Mouse (Mus musculus) stomach, postnatal 0 days (tissue): Measurements from ENCODE around the gene Setd4.

Experiments used
- CTCF ChIP-seq: IDR thresholded peaks from 2 replicates; pipeline ENCODE4 v1.5.1; 2016; ENCODE audit warnings: antibody characterized with exemption, low read depth, mild to moderate bottlenecking, moderate library complexity
- EP300 ChIP-seq: optimal IDR thresholded peaks from 2 replicates; pipeline ENCODE3; 2016; ENCODE audit warnings: antibody characterized with exemption

DNA sequence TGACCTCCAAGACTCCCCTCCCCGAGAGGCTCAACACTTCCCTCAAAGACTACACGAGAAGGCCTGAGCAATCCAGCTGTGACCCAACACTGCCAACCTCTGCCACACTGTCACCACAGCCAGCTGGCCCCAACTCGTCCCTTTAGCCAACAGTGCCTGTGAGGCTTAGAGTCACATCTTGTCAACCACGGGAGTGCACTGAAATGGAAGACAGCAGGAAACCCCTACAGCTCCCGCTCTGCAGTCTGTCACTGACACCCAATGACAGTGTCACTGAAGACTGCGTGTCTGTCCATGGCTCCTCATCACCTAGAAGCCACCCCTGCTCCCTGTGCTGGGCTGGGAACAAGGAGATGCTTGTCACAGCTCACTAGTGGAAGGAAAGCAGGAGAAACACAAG, 22.7 kb downstream of the Setd4 start:
- TF ChIP-seq CTCF: no peak
- no peak for TF ChIP-seq EP300
